Mouse (Mus musculus) small intestine, adult 2 months (tissue): ENCODE data around the gene Wdfy4. TPM values are rescaled to one million over a fixed set of nuclear protein-coding genes. Genes with fewer than 3 reads are reported as not detected.

Experiments used
- H3K27ac ChIP-seq: fragments of 200-500 bp; 2 replicates; pipeline ENCODE4 v1.5.1; 2012; ENCODE audit warnings: low read depth, low read length, control low read depth, inconsistent platforms; ENCODE audit not compliant: insufficient read depth
- H3K27me3 ChIP-seq: fragments of 200-500 bp; 2 replicates; pipeline ENCODE4 v1.6.1; 2012; ENCODE audit warnings: mild to moderate bottlenecking, moderate library complexity, low read length, inconsistent platforms; ENCODE audit not compliant: control insufficient read depth, insufficient read depth
- H3K36me3 ChIP-seq: fragments of 200-500 bp; 2 replicates; pipeline ENCODE4 v1.6.1; 2012; ENCODE audit warnings: mild to moderate bottlenecking, low read length, control low read depth, inconsistent platforms; ENCODE audit not compliant: control insufficient read depth, insufficient read depth
- H3K4me1 ChIP-seq: fragments of 200-500 bp; 2 replicates; pipeline ENCODE4 v1.6.1; 2012; ENCODE audit warnings: low read length, inconsistent platforms, mixed read lengths; ENCODE audit not compliant: control insufficient read depth, insufficient read depth, insufficient read length
- H3K4me3 ChIP-seq: fragments of 200-500 bp; 2 replicates; pipeline ENCODE4 v1.5.1; 2012; ENCODE audit warnings: low read depth, mild to moderate bottlenecking, control low read depth, inconsistent platforms, low read length, moderate library complexity
- CTCF ChIP-seq: fragments of 200-500 bp; IDR thresholded peaks from 2 replicates; pipeline ENCODE4 v1.5.1; 2012; ENCODE audit warnings: low read depth, mild to moderate bottlenecking, control low read depth, inconsistent platforms, low read length, moderate library complexity, mixed read lengths; ENCODE audit not compliant: insufficient replicate concordance, insufficient read length; ENCODE audit errors: extremely low read depth
- POLR2A ChIP-seq: fragments of 200-500 bp; IDR thresholded peaks from 2 replicates; pipeline ENCODE4 v1.6.1; 2012; ENCODE audit warnings: low read depth, mild to moderate bottlenecking, control low read depth, inconsistent platforms, low read length, moderate library complexity
- WGBS: fragments of 180-500 bp; shearing (Covaris S2); methylation state at CpG from one replicate; pipeline ENCODE4 v1.1.7; 2018; 5-methylcytosine and 5-hydroxymethylcytosine counted together
- polyA plus RNA-seq: library from polyadenylated mRNA; depleted of rRNA; stranded (reverse); fragments of >200 nt; gene quantifications from 2 replicates; pipeline ENCODE4 v1.2.3, GENCODE M21; 2012

Wdfy4 gene
- polyA plus RNA-seq, 1 experiment = 4.8 TPM

DNA sequence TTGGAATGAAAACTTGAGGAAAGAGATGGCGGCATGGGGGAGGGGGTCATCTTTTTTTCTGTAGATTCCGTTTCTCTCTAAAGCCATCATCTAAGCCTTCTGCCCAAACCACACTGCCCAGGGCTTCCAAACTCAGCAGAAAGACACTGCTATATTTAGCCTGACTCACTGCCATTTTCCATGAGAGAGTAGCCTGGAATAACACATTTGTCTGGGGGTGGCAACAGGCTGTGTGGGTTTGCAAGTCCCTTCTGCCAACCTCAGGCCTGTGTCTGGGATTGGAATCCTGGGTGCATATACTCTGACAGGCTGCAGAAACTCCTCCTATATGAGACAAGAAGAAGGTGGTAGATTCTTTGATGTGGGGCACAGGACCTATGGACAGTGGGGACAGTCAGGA lies 237.8 kb downstream of the Wdfy4 start:
- Histone ChIP-seq H3K4me1 (peaks cover 5% of the 10 kb centered on the region; the same call in 1 of the 2 replicates), H3K27ac (no peak overlapping the region), H3K27me3 (no peaks in the 10 kb centered on the region), H3K4me3 (no peak overlapping the region), H3K36me3 (no peaks in the 10 kb centered on the region)
- TF ChIP-seq POLR2A (no peak), CTCF (no peak)
- 88% methylated on average over 2 of the region's 2 CpGs for WGBS

DNA sequence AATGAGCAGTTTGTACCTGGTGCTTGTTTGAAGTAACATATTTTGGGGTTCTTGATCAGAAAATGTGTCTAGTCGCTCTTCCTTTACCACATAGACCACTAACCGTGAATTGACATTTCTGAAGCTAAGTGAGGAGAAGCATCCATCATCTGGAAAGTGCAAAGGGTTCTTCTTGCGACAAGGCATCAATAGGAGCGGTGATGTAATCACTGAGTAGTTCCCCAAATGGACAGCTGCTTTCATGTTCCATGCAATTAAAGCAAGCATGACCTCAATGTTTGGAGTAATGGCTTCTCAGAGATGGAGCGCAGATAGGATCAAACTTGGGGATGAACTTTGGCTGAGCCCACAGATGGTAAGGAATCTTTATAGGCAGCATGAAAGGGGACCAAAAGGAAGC lies 246.1 kb downstream of the Wdfy4 start:
- Histone ChIP-seq H3K27ac (no peak overlapping the region), H3K4me1 (no peaks in the 10 kb centered on the region), H3K36me3 (no peaks in the 10 kb centered on the region), H3K4me3 (no peak overlapping the region), H3K27me3 (no peaks in the 10 kb centered on the region)
- WGBS = 70% methylated on average over 5 of the region's 5 CpGs
- TF ChIP-seq POLR2A (no peak), CTCF (no peak)

DNA sequence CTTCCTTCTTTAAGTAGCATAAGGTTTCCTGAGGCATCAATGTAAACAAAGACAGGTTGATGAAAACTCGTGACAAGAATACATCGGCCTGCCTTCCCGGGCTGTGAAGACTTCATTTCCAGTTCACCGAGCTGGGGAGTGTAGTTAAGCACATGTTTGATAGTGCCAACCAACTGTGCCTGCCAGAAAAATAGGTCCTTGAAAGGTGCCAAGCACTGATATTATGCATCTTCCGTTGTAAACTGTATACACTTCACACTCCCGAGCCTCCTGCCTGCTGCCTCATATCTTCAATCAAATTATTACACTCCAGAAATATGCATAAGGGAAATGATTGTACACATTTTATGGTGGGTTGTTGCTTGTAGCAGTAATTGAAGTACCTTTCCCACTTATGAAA lies 251.2 kb downstream of the Wdfy4 start:
- Histone ChIP-seq H3K27me3 (no peaks in the 10 kb centered on the region), H3K27ac (no peak overlapping the region), H3K4me1 (no peaks in the 10 kb centered on the region), H3K36me3 (no peaks in the 10 kb centered on the region), H3K4me3 (no peak overlapping the region)
- no peak for TF ChIP-seq POLR2A
- TF ChIP-seq CTCF = no peak
- WGBS = 70% methylated on average over 6 of the region's 6 CpGs

DNA sequence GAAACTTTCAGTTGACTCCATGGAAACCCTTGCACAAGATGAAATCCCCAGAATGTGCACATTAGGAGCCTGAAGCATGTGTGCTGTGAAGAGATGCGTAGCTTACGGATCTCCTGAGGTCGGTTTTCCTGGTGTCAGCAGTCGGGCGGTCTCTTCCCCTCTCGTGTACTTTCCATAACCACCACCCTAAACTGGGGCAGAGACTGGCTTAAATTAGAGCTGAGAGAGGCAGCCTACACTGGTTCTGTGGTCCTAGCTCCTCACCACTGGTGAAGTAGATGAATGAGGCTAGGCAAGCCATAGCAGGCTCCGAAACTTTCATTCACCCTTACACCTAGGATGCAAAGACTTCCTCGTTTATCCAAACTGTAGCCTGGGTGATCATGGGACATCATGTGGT lies 253.1 kb downstream of the Wdfy4 start:
- no peaks in the 10 kb centered on the region for H3K36me3 ChIP-seq
- H3K4me3 ChIP-seq = no peak overlapping the region
- TF ChIP-seq POLR2A (no peak), CTCF (no peak)
- 76% methylated on average over 8 of the region's 8 CpGs for WGBS
- H3K4me1 ChIP-seq = no peaks in the 10 kb centered on the region
- H3K27ac ChIP-seq = no peak overlapping the region
- H3K27me3 ChIP-seq = no peaks in the 10 kb centered on the region

DNA sequence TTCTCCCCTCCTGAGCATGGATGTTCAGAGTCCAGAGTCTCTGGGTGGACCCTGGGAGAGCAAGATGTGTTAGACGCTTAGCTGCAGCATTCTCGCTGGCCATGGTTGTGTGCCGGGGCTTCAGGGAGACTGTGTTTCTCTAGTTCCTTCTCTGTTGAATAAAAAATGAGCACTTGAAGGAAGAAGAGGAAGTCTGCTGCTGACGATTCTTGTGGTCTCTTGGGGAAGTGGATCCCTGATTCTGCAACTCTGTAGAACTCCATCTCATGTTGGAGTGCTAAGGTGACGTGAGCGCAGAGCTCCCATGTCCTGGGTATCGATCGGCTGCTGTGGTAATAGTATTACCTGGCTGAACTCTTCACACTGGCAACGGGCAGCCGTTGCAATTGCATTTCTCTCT lies 253.6 kb downstream of the Wdfy4 start:
- TF ChIP-seq POLR2A (no peak), CTCF (no peak)
- no peaks in the 10 kb centered on the region for H3K36me3 ChIP-seq
- no peaks in the 10 kb centered on the region for H3K27me3 ChIP-seq
- WGBS = 77% methylated on average over 10 of the region's 10 CpGs
- H3K4me3 ChIP-seq = no peak overlapping the region
- H3K27ac ChIP-seq = no peak overlapping the region
- no peaks in the 10 kb centered on the region for H3K4me1 ChIP-seq

GRCm38 (mm10) chr14:32923871-32924270 lies 261.4 kb downstream of the Wdfy4 start:
- no peak for TF ChIP-seq POLR2A
- TF ChIP-seq CTCF = no peak
- Histone ChIP-seq H3K4me1 (no peaks in the 10 kb centered on the region), H3K4me3 (no peak overlapping the region), H3K36me3 (no peaks in the 10 kb centered on the region), H3K27ac (no peak overlapping the region), H3K27me3 (no peaks in the 10 kb centered on the region)
- 75% methylated on average over 9 of the region's 9 CpGs for WGBS

DNA sequence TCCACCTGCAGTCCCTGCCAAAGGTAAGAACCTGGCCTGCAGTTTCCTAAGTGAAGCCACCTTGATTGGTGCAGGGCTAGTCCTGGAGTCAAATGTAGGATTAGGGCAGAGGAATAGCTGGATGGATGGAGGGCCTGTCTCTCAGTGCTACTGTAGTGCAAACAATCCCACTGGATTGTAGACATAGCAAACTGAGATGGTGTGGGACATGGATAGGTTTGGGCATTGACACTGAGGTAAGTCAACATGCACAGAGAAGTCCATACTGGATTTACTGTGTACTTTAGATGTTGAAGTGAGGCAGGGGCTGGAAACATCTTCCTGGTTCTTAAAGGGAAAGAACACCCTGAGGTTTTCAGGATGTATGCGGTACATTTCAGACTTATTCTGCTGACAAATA lies 267.4 kb downstream of the Wdfy4 start:
- H3K4me1 ChIP-seq = no peaks in the 10 kb centered on the region; the same call in 1 of the 2 replicates
- H3K27me3 ChIP-seq = no peaks in the 10 kb centered on the region
- H3K4me3 ChIP-seq = no peak overlapping the region
- TF ChIP-seq CTCF = no peak
- no peak for TF ChIP-seq POLR2A
- no peak overlapping the region for H3K27ac ChIP-seq
- H3K36me3 ChIP-seq = no peaks in the 10 kb centered on the region
- 94% methylated on average over 1 of the region's 1 CpGs for WGBS

GRCm38 (mm10) chr14:32915360-32915759 lies 269.9 kb downstream of the Wdfy4 start:
- 33% methylated on average over 2 of the region's 2 CpGs for WGBS
- no peak overlapping the region for H3K27ac ChIP-seq
- TF ChIP-seq CTCF (no peak), POLR2A (no peak)
- H3K27me3 ChIP-seq = no peaks in the 10 kb centered on the region
- no peaks in the 10 kb centered on the region for H3K36me3 ChIP-seq
- H3K4me1 ChIP-seq = peaks cover 1% of the 10 kb centered on the region; the same call in 1 of the 2 replicates
- no peak overlapping the region for H3K4me3 ChIP-seq
